Mouse (Mus musculus): Measurements from ENCODE around the gene Ndufaf1.
A peak's percentile ranks its signal among the peaks of the same experiment; 100 is the strongest.
"Not testable (repeated sequence)": the region's sequence is repeated elsewhere in the genome, so short reads cannot be mapped to it uniquely, and the experiment has no call there.

Ndufaf1 gene

GRCm38 (mm10) chr2:119662220-119663182 lies at the start of gene Ndufaf1:
Gene Ndufaf1 (minus strand): TSS chr2:119662827.
- peak; percentile 85 for DNase-seq

- no peak for DNase-seq
Measured at GRCm38 (mm10) chr2:119710011-119710410, 47.4 kb upstream of the Ndufaf1 start.

DNA sequence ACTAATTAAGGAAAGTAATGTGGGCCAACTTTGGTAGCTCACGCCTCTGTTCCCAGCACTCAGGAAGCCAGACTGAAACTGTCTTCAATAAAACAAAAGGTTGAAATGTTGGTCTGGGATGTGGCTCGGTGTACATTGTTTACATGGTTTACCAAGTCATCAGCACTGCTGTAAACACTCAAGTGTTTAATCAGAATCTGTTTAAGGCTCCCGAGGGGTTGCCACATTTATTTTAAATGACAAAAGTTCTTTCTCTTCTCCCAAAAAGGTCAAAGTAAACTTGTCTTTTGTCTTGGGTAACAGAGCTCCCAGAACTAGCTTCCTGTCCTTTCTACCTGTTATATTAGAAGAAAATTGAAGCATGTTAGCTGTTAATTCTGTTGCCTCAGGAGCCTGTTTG lies 45.0 kb upstream of the Ndufaf1 start:
- no peak for DNase-seq

- no peak for DNase-seq
Measured at GRCm38 (mm10) chr2:119703171-119703570, 40.5 kb upstream of the Ndufaf1 start.

- no peak for DNase-seq
Measured at GRCm38 (mm10) chr2:119699962-119700361, 37.3 kb upstream of the Ndufaf1 start.

DNA sequence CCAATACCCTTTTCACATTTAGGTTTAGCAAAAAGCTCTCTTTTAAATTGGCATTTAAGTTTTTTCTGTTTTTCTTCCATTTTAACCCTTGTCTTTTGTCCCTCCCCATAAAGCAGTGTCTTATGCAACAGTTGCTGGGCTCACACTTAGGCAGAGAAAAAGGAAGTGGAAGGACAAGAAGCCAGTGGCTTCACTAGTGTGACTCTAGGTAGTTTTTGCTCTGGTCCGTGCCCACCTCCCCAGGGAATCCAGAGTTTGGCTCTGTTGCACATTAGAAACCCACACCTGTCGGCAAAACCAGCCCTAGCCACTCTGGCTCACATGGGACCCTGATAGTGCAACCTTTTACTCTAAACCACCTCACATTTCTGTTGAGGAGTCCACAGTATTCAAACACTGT lies 35.8 kb upstream of the Ndufaf1 start:
- no peak for DNase-seq

GRCm38 (mm10) chr2:119696111-119696510 lies 33.5 kb upstream of the Ndufaf1 start:
- no peak for DNase-seq

DNA sequence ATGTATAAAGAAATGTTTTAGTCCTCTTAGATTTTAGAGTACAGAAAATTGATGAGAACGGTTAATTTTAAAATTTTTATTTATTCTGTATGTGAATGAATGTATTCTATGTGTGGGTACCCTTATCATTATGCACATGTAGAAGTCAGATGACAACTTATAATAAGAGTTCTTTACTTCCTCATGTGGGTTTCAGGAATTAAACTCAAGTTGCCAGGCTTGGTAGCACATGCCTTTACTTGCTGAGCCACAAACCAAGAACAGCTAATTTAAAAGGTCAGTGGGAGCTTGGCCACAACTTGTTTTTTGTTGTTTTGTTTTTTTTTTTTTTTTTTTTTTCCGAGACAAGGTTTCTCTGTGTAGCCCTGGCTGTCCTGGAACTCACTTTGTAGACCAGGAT lies 32.2 kb upstream of the Ndufaf1 start:
- DNase-seq: no peak

DNA sequence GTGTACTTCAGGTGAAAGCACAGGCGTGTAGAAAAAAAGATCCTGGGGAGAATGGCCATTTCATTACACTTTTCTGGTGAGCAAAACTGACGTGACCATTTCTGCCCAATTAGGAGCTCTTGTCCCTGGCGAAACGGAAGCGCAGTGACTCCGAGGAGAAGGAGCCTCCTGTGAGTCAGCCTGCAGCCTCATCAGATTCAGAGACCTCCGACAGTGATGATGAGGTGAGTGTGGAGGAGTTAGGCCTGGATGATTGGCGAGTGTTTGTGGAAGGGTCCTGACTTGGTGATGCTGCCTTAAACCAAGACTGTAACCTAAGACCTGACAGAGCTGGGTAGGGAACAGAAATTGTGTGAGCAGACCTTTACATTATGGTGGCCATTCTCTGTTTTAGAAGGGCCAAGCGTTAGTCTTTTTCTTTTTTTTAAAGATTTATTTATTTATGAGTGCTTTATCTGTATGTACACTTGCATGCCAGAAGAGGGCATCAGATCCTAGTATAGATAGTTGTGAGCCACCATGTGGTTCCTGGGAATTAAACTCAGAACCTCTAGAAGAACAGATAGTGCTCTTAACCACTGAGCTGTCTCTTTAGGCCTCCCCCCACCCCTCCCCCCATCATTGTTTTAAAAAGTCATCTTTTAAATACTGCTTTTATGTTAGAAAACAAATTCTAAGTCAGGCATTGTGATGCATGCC lies 29.5 kb upstream of the Ndufaf1 start:
- DNase-seq: no peak

- DNase-seq: peak; percentile 23
Measured at GRCm38 (mm10) chr2:119683706-119684105, 21.1 kb upstream of the Ndufaf1 start.

DNA sequence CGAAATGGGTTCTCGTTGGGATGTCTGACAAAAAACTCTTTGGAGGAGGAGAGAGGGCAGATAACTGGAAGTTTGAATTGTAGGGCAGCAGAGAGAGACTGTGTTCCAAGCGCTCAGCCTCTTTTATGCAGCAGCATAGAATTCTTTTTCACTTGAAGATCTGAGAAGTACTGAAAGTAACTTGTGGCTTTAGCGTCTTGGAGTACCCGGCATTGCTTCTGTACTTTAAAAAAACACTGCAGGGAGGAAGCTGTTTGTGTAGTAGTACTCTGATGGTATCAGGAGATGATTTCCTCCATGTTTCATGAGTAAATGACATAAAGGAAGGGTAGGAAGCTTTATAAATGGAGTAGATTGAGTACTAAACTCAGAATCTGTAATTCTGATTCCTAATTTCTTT lies 13.2 kb upstream of the Ndufaf1 start:
- DNase-seq: no peak

DNA sequence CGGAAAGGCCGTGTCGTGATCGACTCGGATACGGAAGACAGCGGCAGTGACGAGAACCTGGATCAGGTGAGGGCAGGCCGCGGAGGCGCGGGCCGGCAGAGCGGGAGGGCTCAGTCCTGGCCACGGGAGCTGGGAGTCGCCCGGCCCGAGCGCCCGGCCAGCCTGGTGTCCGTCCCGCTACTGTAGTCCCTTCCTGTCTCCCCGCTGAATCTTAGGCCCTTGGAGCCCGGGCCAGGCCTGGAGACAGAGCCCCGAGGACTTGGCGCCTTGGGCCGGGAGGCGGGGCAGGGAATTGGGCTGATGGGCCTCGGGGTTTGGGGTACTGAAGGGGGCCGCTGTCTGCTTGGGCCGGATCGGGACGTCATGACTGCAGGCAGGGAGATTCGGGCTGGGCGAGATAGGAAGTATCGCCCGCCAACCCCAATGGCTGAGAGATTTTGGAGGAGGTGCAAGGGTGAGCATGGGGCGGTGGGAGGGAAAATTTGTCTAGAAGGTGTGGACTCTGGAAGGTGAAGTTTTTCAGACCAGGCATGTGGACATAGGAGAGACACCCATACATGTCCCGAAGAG lies 12.7 kb upstream of the Ndufaf1 start:
- no peak for DNase-seq

- peak; percentile 99 for DNase-seq
Measured at GRCm38 (mm10) chr2:119674525-119675214, 12.0 kb upstream of the Ndufaf1 start, which contains the start of gene Rtf1. Gene Rtf1 (plus strand): TSS chr2:119675068.

DNA sequence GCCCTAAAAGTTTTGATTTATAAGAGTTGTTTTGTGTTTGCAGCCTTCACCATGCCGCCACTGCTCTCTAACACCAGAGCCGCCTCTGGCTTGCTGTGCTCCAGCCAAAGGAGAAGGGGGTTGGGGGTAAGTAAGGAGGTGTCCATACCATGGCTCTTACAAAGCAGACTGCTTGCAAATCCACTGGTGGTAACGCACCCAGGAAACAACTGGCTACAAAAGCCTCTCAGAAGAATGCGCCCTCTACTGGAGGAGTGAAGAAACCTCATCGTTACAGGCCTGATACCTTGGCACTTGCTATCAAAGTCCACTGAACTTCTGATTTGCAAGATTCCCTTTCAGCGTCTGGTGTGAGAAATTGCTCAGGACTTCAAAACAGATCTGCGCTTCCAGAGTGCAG lies 6.4 kb upstream of the Ndufaf1 start:
- no peak for DNase-seq

DNA sequence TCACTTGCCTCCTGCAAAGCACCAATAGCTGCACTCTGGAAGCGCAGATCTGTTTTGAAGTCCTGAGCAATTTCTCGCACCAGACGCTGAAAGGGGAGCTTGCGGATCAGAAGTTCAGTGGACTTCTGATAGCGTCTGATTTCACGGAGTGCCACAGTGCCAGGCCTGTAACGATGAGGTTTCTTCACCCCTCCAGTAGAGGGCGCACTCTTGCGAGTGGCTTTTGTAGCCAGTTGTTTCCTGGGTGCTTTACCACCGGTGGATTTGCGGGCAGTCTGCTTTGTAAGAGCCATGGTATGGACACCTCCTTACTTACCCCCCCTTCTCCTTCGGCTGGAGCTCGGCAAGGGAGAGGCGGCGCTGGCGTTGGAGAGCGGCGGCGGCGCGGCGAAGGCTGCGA lies 3.1 kb upstream of the Ndufaf1 start:
- not testable (repeated sequence) for DNase-seq

GRCm38 (mm10) chr2:119644254-119644653 lies 18.4 kb downstream of the Ndufaf1 start:
- DNase-seq: no peak

DNA sequence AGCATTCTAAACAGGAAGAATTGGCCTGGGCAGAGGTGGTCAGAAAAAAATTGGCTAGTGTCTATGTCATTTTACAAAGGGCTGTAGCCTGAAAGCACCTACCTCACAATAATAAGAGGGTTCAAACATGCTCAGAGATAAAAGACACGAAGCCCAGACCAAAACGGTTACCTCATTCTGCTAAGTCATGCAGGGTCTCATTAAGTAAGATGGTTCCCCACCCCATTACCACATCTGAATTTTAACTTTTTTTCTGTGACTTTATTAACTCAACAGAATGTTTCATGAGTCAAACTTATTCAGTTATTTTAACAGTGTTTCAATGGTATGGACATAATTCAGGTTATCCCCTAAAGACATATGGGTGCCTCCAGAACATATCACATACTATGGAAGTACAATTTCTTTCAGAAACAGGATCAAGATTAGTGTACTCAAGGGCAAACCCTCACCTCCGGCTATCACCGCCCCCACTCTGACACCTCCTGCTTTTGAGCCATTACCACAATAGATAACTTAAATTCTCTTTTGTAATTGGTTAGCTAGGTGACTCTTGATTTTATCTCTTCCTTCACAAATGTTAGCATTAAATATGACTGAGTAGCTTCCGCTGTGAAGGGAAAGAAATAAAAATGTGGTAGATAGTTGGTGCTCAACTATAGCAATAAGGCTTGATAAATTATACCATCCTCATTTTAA lies 21.3 kb downstream of the Ndufaf1 start:
- no peak for DNase-seq

- no peak for DNase-seq
Measured at GRCm38 (mm10) chr2:119636781-119637180, 25.8 kb downstream of the Ndufaf1 start.

DNA sequence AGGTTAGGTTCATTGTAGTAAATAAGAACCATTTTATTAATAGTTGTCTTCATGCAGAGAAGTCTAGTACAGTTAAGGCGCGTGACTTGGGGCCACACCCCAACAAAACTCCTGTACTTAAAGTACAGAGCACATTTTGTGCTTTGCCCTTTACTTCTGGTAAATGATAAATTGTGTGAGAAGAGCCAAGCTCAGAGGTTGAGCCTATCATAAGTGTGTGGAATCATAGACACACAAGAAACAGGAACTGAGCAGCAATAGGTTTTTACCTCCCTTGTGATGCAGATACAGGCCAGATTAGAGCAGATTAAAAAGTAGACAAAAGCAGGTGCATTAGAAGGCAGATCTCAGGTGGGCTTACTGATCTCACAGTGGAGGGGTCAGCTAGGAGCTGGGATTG lies 41.3 kb downstream of the Ndufaf1 start:
- no peak for DNase-seq

GRCm38 (mm10) chr2:119619002-119619401 lies 43.6 kb downstream of the Ndufaf1 start:
- DNase-seq: not testable (repeated sequence)

- peak; percentile 95 for DNase-seq
Measured at GRCm38 (mm10) chr2:119618199-119618982, 44.2 kb downstream of the Ndufaf1 start, which contains the start of the genes Nusap1 and Oip5. Gene Nusap1 (plus strand): TSS chr2:119618298. Gene Oip5 (minus strand): TSS chr2:119618469.
